Mouse (Mus musculus) bone marrow, adult 2 months (tissue): Measurements from ENCODE around the gene Erv3. TPM values are rescaled to one million over a fixed set of nuclear protein-coding genes. Genes with fewer than 3 reads are reported as not detected.

Source experiments
- H3K27ac ChIP-seq: fragments of 200-500 bp; 2 replicates; pipeline ENCODE4 v1.5.1; 2012; ENCODE audit warnings: low read depth, mild to moderate bottlenecking, control low read depth, inconsistent platforms, low read length; ENCODE audit not compliant: control insufficient read depth, poor library complexity, insufficient read depth
- H3K4me1 ChIP-seq: fragments of 200-500 bp; 2 replicates; pipeline ENCODE4 v1.6.1; 2011; ENCODE audit warnings: low read length; ENCODE audit not compliant: control insufficient read depth, insufficient read depth
- H3K4me3 ChIP-seq: fragments of 200-500 bp; replicated peaks from 2 replicates; pipeline ENCODE3; 2011; ENCODE audit warnings: mild to moderate bottlenecking, low read depth, low read length, control low read depth; ENCODE audit not compliant: control insufficient read depth
- CTCF ChIP-seq: fragments of 200-500 bp; IDR thresholded peaks from 2 replicates; pipeline ENCODE4 v1.5.1; 2011; ENCODE audit warnings: low read length, control low read depth; ENCODE audit not compliant: control insufficient read depth, insufficient read depth
- POLR2A ChIP-seq: fragments of 200-500 bp; IDR thresholded peaks from 2 replicates; pipeline ENCODE4 v1.6.1; 2011; ENCODE audit warnings: low read depth, mild to moderate bottlenecking, control low read depth, low read length, borderline replicate concordance; ENCODE audit not compliant: control insufficient read depth
- WGBS: fragments of 180-500 bp; shearing (Covaris S2); methylation state at CpG from one replicate; pipeline ENCODE4 v1.1.7; 2018; 5-methylcytosine and 5-hydroxymethylcytosine counted together
- polyA plus RNA-seq: library from polyadenylated mRNA; stranded (reverse); fragments of >200 nt; gene quantifications from 2 replicates; pipeline ENCODE4 v1.2.4, GENCODE M21; 2011; ENCODE audit warnings: low replicate concordance; ENCODE audit not compliant: missing spikeins, insufficient read depth, insufficient read length

Gene Erv3
- polyA plus RNA-seq = not detected in 2 replicates

DNA sequence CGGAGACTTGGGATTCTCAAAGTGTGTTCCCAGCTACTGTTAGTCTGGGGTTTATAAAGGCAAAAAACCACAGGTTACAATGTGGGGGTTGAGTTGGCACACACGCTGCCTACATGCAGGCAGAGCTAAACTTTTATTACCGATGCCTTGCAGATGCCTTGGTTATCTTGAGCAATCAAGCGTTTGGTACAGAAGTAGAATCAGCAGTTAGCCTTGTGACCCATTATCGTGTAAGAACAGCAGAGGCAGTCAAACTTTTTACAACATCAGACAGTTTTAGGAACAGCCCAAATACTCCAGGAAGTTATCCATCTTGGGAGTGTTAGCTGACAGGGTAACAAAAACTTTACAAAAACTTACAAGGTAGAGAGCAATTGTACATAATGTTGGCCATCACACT lies at the start of gene Erv3:
Gene Erv3, minus strand, starts transcription at position 27 of the 400 bp plus-strand sequence.
- TF ChIP-seq POLR2A (no peak), CTCF (no peak)
- Histone ChIP-seq H3K4me1 (peaks cover 1% of the 10 kb centered on the region; the same call in 1 of the 2 replicates), H3K27ac (no peak within 1 kb of the TSS), H3K4me3 (no peak within 1 kb of the TSS)
- 70% methylated on average over 5 of the region's 5 CpGs for WGBS

DNA sequence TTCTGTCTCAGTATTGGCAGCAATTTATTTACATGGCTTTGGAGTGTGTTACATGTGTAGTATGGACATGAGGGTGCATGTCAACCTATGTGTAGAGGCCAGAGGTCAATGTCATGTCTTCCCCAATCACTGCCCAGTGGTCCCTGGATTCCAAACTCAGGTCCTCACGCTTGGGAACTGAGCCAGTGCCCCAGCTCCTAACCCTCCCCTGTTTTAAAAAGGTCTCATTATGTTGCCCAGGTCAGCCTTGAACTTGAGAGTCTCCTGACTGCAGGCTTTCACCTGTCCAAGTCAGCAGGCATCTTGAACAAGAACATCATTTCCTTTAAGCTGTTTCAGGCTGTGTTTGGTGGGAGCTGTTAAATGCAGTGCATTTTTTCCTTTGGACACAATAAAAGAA lies 49.4 kb upstream of the Erv3 start:
- H3K4me1 ChIP-seq = peaks cover 4% of the 10 kb centered on the region; the same call in 1 of the 2 replicates
- no peak overlapping the region for H3K4me3 ChIP-seq
- no peak for TF ChIP-seq CTCF
- no peak for TF ChIP-seq POLR2A
- H3K27ac ChIP-seq = no peak overlapping the region
- 100% methylated on average over 1 of the region's 1 CpGs for WGBS

DNA sequence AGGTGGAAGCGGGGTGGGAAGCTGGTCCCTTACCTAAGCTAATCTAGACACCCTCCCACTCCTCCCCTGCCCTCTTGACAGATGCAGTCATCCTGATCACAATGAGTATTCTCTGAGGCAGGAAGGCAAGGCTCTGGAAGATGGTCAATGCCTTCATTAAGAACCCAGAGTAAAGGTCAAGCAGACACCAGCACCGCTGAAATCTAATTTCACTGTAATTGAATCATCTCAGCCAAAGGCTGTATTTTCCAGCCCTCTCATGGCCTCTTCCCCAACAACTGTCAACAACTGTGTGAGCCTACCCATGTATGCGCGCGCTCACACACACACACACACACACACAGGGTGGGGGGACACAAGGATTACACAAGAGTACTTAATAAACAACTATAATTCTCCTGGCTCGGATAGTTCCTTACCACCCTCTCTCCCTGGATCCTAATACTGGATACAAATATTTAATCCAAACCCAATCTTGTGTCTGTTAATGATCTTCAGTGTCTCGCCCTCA lies 48.9 kb upstream of the Erv3 start:
- H3K4me1 ChIP-seq = peaks cover 4% of the 10 kb centered on the region; the same call in 1 of the 2 replicates
- 92% methylated on average over 7 of the region's 7 CpGs for WGBS
- no peak overlapping the region for H3K27ac ChIP-seq
- H3K4me3 ChIP-seq = no peak overlapping the region
- TF ChIP-seq POLR2A (no peak), CTCF (no peak)

DNA sequence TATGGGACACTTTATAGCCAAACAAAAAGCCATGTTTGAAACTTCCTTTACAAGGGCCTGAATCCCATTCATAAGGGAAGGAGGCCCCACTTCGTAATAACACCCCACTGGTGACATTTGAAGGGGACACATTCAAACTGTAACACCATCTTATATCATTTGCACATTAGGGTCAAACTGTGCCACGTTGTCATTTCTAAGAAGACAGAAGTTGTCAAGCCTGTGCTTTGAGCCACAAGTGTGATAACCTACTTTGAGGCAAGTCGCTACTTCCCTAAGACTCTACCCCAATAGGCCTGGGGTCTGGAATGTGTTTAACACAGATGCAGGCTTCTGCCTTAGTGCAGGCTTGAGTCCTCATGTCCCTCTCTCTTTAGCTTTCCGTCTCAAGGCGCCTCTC lies 47.8 kb upstream of the Erv3 start:
- peaks cover 5% of the 10 kb centered on the region; the same call in 1 of the 2 replicates for H3K4me1 ChIP-seq
- H3K27ac ChIP-seq = no peak overlapping the region
- WGBS = 74% methylated on average over 5 of the region's 5 CpGs
- no peak for TF ChIP-seq POLR2A
- no peak for TF ChIP-seq CTCF
- H3K4me3 ChIP-seq = no peak overlapping the region

DNA sequence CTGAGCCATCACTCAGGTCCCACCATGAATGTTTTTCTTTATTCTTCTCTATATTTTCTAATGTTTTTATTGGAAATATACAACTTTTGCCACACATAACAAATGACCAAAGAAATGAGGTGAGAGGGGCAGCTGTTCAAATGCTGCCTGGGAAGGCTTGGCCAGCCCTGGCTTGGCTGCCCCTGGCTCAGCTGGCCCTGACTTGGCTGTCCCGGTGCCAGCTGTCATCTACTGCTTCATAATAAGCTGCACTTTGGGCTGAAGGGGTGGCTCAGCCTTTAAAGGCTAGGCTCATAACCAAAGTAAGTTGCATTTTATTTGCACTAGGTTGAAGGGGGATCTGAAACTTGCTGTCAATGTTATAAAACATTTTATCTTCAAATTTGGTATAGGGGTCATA lies 47.3 kb upstream of the Erv3 start:
- WGBS = 93% methylated on average over 1 of the region's 1 CpGs
- no peak overlapping the region for H3K27ac ChIP-seq
- TF ChIP-seq CTCF (no peak), POLR2A (no peak)
- H3K4me1 ChIP-seq = peaks cover 5% of the 10 kb centered on the region; the same call in 1 of the 2 replicates
- H3K4me3 ChIP-seq = no peak overlapping the region

DNA sequence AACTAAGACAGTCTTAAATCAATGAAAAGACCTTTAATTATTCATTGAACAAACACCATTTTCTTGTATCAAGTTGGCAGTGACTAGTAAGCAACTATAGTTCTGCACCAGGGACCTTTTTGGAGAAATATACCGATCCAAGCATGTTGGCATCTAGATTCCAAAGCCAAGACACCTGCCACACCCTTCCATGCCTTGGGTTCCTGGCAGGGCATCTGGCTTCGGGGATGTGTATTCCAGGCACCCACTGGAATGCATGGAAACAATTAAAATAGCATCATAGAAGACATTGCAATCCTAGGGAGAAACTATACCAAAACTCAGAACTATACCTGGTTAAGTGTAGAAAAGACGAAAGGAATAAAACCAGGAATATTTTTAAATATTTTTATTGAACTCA lies 46.7 kb upstream of the Erv3 start:
- H3K27ac ChIP-seq = no peak overlapping the region
- 93% methylated on average over 3 of the region's 3 CpGs for WGBS
- H3K4me1 ChIP-seq = peaks cover 5% of the 10 kb centered on the region; the same call in 1 of the 2 replicates
- H3K4me3 ChIP-seq = no peak overlapping the region
- no peak for TF ChIP-seq CTCF
- TF ChIP-seq POLR2A = no peak

DNA sequence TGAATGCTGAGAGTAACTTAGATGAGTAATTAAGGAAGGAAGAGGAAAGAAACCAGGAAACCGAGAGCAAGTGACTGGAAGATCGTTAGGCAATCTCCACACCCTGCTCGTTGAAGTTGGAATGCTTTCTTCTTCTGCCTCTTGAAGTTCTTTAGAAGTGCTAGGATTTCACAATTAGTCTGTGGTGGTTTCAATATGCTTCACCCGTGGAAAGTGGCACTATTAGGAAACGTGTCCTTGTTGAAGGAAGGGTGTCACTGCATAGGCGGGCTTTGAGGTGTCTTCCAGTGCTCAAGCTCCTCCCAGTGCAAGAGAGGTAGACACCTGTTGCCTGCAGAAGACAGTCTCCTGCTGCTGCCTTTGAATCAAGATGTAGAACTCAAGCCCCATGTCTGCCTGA lies 46.2 kb upstream of the Erv3 start:
- Histone ChIP-seq H3K4me1 (peaks cover 5% of the 10 kb centered on the region; the same call in 1 of the 2 replicates), H3K4me3 (no peak overlapping the region), H3K27ac (0 out of 2 replicates have a peak overlapping the region, but pooled peaks have one; percentile 29)
- 25% methylated on average over 6 of the region's 6 CpGs for WGBS
- TF ChIP-seq CTCF (no peak), POLR2A (no peak)

DNA sequence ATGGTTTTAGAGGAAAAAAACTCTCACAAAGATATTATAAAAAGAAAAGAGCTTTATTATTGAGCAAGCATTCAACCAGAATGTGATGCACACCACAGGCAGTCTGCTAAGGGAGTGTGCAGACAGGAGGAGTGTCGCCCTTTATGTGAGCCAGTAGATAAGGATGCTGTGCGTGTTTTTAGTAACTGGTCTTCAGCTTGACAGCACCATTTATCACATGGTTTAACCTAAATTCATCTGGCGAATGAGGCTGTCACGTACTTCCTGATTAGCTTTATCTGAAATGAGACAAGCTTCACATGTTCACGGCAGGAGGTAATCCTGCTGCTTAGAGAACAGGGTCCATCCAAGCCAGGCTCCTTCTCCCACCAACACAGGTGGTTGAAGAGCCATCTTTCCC lies 45.5 kb upstream of the Erv3 start:
- no peak overlapping the region for H3K4me3 ChIP-seq
- H3K4me1 ChIP-seq = peaks cover 5% of the 10 kb centered on the region; the same call in 1 of the 2 replicates
- peak overlapping the region; percentile 42; the same call in 1 of the 2 replicates for H3K27ac ChIP-seq
- 26% methylated on average over 5 of the region's 5 CpGs for WGBS
- TF ChIP-seq POLR2A = 0 out of 2 replicates have a peak, but pooled peaks have one; percentile 17
- no peak for TF ChIP-seq CTCF

DNA sequence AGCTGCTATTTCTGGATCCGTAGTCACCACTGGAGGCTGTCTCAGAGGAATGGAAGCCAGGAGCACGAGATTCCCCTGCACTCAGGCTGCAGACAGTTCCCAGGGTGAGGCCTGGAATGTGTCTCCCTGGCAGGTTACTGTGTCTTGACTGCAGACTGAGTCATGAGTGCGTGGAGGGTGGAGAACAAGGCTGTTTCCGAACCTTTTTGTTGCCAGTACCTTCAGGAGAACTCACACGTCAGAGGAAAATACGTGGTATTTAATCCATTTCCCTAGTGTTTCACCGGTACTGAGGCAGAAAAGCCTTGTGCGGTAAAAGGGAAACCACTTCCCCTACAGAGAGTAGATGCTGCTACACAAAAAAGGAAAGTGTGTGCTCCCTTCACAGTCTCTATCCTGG lies 43.3 kb upstream of the Erv3 start:
- no peak for TF ChIP-seq POLR2A
- no peak for TF ChIP-seq CTCF
- 17% methylated on average over 8 of the region's 8 CpGs for WGBS
- no peak overlapping the region for H3K4me3 ChIP-seq
- H3K4me1 ChIP-seq = peaks cover 5% of the 10 kb centered on the region; the same call in 1 of the 2 replicates
- H3K27ac ChIP-seq = no peak overlapping the region
